Mouse (Mus musculus): ENCODE data around the gene Reep6.

Gene Reep6

DNA sequence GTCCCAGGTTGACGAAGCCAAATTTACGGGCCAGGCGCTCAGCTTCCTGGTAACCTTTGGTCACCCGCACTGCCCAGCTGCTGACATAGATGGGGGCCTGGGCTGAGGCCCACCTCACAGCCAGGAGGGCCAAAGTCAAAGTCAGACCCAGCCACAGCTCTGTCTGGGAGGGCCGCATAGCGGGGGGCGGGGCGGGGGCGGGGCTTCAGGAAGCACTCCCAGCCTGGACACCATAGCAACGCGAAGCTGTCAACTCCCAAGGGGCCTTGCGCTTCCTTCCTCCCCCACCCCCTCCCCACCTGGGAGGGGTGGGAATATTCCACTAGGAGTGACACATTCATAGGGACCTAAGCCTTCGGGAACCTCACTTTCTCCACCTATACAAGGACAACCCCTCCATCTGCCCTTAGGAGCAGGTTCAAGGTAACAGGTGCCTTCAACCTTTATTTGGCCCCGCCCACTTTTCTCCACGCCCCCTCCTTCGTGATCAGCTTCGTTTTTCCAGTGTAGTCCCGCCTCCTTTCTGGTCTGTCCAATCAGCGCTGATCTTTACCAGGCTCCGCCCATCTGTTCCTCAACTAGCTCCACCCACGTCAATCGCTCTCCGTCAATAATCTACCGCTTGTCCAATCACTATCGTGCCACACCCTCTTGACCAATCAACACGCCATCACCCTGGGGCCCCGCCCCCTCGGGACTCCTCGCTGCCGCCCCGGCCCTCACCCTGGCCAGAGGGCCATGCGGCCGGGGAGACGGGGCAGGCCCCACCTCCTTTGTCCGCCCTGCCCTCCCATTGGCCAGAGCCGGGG, at the start of gene Reep6, which contains the start of gene Pcsk4:
TSS of gene Reep6 (plus strand) at position 681 of the 809 bp plus-strand sequence.
TSS of gene Pcsk4 (minus strand) at position 226 of the 809 bp plus-strand sequence.
- peak; percentile 100 for DNase-seq (ENCODE audit: inconsistent ontology term)

DNA sequence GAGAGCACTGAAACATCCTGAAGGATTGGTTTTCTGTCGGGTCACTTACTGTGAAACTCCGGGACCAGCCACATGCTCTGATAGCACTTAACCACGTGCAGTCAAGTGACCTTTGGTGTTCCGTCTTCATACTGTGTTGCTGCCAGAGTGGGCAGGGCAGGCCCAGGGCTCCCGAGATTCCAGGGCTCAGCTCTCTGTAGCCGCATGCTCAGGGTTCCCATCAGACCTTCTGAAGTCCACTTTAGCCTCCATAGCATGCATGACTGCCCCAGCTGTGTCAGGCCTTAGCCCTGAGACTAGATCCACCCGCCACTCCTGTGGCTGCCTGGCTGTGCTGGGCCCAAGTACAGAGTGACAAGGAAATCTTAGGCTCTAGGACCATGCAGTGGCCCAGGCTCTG, 48.4 kb upstream of the Reep6 start:
- peak; percentile 52 for DNase-seq (ENCODE audit: inconsistent ontology term)

DNA sequence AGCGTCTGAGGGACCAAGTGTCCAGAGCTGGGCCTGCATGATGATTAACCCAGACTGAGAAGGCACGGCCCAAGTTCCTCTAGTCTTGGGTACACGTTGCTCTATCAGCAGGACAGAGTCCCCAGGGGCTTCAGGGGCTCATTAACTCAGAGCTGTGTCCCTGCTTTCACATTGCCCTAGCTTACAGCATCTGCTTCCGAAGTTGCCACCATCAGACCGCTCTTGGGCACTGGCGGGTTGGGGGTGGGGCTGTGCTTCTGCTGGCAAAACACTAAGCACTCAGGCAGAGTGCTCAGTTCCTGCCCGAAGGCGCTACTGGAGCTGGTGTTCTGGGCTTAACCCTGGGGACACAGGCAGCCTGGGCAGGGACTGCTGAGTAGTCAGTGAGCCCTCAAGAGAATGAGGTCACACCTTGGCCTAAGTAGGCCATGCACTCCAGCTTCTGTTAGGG, 47.8 kb upstream of the Reep6 start:
- DNase-seq (ENCODE audit: inconsistent ontology term): peak; percentile 70

DNA sequence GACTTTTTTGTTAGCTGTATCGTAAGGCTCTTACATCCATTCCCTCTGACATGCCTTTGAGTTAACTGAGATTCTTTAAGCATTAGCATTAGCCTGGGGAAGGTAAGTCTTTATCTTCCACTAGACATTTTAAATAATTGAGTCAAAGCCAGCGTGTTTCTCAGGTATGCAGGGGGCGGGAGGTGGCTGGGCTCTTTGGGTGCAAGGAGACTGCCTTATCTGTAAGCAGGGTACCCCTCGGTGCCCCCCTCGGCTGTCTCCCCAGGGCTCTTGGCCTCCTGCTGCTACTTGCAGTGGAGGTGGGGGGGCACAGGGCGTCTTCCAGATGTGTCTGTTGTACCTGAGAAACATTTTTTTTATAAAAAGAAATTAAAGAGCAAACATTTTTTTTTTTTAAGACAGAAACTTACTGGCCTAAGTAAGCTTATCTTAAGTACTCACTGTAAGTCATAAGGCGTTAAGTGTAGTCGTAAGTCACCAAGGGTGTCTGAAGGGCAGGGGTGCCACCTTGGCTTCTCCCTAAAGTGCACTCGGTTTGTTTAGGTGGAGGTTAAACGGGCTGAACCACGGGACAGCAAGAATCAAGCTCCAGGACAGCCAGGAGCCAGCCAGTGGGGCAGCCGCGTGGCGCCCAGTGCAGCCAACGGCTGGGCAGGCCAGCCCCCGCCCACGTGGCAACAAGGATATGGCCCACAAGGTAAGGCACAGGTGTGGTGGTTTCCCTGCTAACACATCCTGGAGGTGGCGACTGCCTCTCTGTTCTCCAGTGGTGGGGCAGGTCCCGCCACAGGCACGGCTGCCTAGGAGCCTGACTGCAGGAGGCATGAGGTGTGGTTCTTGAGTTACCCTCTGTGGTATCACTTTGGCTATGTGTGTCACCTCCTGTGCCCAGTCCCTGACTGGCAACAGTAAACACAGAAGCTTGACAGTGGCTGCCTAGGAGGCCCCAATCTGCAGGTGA, 47.0 kb upstream of the Reep6 start:
- no peak for DNase-seq (ENCODE audit: inconsistent ontology term)

DNA sequence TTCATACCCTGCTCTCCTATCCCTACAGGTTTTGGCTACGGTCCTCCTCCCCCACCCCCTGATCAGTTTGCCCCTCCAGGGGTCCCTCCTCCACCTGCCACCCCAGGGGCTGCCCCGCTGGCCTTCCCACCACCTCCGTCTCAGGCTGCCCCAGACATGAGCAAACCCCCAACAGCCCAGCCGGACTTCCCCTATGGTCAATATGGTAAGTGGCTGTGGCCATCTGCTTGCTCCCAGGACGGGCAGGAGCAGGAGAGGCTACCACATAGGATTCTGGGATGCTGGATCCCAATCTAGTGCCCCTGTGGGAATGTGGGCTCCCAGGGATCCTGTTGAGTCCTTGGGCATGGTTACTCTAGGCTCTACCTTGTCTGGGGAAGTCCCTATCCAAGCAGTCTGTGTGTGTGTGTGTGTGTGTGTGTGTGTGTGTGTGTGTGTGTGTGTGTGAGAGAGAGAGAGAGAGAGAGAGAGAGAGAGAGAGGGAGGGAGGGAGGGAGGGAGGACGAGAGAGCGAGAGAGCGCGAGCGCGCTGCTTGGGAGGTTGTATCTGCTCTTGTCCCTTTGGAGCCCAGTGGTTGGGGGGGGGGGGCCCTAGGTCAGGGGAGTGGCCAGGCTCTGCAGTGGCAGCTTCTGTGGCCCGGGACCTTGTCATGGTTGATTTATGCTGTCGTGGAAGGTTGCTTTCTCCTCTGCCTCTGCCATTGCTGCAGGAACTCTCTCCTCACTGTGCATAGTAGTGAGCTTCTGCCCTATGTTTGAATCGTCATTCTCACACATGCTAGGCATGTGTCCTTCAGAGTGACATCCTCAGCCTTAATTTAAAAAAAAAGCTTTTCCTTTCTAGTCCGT, 44.3 kb upstream of the Reep6 start:
- no peak for DNase-seq (ENCODE audit: inconsistent ontology term)

DNA sequence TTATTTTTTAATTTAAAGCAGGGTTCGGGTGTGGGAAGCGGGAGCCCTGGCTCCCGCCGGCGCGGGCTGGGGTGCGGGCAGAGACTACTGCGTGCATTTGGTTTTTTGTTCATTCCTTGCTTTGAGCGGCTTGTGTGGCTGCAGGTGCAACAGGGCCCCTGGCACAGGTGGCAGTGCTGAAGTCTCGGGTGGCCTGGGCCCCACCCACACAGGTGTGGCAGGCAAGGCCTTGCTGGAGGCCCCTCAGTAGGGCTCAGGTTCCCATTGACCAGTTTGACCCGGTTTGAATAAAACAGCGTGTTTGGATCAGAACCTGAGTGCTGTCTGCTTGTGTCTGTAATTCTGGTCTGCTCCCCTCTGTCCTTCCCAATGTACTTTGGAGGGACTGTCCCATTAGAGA, 41.7 kb upstream of the Reep6 start:
- no peak for DNase-seq (ENCODE audit: inconsistent ontology term)

DNA sequence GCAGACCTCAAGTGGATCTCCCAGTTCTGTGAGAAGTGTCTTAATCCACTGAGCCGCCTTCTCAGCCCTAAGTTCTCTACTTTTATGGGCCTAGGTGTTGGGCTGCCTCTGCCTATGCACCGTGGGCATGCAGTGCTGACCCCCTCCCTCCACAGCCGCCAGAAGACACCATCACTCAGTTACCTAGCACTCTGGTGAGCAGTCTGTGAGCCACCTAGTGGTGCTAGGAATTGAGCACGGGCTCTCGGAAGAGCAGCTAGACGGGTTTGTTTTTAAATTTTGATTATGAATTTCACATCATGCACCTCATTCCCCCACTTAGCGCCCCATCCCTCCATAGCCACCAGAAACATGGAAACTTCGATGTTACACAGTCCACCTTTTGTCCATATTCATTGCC, 41.1 kb upstream of the Reep6 start:
- DNase-seq (ENCODE audit: inconsistent ontology term): no peak

DNA sequence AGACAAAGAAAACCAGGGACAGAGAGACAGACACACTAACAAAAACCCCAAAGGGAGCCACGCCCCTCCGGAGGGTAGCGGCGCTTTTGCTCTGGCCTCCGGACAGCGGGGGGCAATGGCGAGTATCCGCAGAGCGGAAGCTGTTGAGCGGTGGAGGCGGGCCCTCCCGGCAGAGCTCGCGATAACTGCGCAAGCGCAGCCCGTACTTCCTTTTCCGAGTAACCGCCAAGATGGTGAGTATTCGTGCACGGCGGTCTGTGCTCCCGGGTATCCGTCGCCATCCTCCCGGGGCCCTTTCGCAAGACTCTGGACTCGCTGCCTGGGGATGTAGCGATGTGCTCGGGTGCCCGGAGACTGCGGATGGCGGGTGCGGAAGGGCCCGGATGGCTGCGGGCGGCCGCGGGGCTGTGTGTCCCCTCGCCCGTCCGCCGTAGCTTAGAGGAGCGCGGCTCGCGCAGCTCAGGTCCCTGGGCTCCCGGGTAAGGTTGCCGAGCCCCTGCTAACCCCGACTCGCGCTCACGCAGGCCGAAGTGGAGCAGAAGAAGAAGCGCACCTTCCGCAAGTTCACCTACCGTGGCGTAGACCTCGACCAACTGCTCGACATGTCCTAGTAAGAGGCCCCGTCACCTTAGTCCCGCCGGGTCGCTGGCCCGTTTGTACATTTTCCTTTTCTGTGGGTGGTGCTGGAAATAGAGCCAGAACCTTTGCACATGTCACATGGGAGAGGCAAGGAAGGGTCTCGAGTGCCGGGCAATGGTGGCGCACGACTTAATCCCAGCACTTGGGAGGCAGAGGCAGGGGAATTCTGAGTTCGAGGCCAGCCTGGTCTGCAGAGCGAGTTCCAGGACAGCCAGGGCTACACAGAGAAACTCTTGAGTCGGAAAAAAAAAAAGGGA, 37.3 kb upstream of the Reep6 start, which contains the start of gene Rps15:
TSS of gene Rps15 (plus strand) at position 203 of the 896 bp plus-strand sequence.
- peak; percentile 97 for DNase-seq (ENCODE audit: inconsistent ontology term)

DNA sequence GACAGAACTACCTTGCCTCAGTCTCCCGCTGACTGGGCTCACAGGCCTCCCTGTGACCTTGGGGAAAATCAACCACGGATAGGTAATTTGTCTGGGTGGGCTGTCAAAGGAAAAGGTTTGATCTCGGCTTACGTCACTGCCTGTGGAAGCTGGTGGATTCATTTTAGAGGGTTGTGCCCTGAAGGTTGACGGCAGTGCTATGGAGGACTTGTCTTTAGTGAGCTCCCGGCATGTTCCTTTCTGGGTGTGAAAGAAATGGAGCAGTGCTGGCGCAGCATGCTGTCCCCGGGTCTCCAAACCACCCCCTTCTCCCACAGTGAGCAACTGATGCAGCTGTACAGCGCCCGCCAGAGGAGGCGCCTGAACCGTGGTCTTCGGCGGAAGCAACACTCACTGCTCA, 36.4 kb upstream of the Reep6 start:
- no peak for DNase-seq (ENCODE audit: inconsistent ontology term)

DNA sequence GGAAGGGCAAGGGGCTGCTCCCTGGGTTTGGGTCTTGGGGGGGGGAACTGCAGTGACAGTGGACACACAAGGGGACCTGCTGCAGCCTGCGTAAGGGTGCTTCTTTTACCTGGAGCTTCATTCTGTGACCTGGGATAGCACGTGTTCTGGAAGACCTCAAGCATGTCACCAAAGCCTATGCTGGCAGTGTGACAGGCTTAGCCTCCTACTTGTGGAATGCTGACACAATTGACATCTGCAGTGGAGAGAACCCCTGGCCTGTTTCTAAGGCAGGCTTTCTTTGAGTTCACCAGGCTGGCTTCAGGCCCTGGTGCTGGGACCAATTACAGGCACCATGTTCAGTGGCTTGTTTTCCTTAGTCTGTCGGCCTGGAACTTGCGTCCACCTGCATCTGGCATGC, 35.4 kb upstream of the Reep6 start:
- DNase-seq (ENCODE audit: inconsistent ontology term): no peak

DNA sequence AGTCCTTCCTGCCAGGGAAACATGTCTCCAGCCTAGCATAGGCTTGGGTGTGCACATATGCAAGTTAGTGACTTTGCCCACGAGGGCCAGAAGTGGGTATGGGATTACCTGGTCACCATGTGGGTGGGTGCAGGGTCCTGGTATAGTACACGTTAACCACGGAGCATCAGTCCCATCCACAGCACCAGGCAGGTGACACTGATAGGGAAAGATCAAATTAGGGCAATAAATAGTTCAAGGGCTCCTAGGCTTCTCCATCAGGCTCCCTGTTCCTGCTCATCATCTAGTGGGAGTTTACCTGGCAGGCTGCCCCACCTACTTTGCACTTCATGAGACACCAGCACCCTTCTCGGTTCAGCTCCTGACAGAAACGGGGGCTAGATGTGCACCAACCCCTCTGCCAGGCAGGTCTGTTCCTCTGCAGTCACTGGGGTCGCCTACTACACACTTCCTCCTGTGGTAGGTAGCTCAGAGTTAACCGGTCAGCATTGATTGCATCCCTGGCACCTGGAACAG, 34.9 kb upstream of the Reep6 start:
- no peak for DNase-seq (ENCODE audit: inconsistent ontology term)

DNA sequence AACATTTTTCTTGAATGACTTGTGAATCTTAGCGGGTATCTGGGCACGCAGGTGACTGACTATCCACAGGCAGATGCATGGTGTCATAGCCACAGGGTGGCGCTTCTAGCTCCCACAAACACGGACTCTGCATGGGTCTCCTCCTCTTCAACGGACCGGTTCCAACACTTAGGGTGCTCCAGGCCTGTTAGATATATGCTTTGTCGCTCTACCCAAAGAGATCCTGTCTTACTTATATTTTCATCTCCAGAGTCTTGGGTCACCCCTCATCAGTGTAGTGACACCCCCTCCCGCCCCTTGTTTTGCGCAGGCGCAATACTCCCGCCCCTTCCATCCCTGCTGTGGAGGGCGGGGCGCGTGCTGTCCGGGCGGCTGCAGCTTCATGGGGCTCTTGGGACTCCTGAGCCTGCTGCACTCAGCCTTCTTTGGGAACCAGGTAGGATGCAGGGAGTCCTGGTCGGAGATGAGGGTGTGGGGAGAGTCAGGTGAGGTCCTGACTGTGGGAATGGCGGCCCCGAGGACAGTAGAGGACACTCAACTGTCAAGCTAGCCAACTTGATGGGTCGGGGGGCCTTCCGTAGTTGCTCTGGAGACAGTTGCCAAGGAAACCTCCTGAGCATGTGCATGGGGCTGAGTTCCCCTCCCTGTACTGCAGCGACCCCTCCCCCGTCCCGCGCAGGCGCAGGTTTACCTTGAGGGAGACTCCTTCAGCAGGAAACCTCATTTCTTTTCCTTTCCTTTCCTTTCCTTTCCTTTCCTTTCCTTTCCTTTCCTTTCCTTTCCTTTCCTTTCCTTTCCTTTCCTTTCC, 33.9 kb upstream of the Reep6 start, which contains the start of gene Apc2:
TSS of gene Apc2 (plus strand) at position 360 of the 808 bp plus-strand sequence.
- DNase-seq (ENCODE audit: inconsistent ontology term): peak; percentile 82

DNA sequence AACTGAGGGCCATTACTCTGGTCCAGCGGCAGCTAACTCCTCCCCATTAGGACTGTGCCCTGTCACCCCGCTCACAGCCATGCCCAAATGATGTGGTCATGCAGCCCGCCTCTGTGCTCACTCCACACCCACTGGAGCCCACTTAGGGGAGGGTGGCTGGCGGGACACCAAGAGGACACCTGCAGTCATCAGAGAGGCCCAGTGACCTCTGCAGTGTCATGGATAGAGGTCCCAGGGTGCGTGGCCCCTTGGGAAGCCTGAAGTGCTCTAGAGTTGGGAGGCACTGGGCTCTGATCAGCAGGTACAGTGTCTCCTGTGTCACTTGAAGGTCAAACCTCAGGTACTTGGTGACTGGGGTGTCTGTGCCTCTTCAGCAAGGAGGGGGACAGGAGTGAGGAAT, 32.9 kb upstream of the Reep6 start:
- DNase-seq (ENCODE audit: inconsistent ontology term): no peak

DNA sequence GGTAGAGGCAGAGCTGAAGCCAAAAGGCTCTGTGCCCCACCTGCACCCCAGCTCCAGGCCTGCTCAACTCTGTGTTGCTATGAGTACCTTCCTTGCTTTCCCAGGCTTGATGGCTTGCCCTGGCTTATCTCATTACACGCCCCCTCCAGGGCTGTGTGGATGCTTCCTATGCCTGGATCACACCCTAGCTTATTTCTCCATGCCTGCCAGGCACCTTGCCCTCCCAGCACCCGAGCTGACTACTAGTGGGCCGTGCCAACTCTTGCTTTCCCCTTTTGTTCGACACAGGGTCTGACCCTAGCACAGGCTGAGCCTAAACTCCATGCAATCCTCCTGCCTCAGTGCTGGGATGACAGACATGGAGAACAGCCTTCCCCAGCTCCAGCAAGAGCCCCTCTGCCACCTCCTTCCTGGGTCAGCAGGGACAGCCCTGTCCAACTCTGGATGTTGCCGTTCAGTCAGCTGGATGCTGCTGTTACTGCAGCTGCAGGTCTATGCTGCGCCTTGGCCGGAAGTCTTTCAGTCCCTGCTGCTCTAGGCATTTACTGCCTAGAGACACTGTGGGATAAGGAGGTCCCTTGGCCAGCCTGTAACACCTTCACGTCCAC, 32.1 kb upstream of the Reep6 start:
- DNase-seq (ENCODE audit: inconsistent ontology term): no peak

DNA sequence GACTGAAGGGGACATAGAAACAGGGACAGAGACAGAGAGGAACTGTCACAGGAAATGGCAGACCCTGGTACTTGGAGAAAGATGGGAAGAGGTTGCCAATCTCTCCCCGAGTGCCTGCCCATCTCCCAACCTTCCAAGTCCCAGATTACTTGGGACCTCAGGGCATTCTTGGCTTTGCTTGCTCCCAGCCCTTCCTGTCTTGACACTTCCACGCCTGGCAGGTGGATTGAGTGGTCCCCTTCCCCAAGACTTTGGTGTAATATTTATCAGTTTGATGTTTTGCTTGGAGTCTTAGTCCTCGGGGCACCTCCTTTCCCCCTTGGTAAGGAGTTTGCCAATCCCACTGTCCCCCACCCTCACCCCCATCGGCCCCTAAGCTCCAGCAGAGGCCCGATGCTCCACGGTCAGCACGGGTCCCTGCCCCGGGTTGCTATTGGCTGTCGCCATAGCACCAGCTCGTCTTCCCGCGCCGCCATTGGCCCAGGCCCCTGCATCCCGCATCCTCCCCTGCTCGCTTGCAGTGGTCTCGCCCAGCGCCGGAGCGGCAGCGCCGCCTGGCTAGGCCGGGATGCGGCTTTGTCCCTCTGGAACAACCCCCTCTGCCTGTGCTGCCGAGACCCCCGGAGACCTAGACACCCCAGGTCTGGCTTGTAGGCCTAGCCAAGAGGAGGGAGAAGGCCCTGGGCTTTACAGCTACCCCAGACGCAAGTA, 31.0 kb upstream of the Reep6 start:
- DNase-seq (ENCODE audit: inconsistent ontology term): peak; percentile 83

DNA sequence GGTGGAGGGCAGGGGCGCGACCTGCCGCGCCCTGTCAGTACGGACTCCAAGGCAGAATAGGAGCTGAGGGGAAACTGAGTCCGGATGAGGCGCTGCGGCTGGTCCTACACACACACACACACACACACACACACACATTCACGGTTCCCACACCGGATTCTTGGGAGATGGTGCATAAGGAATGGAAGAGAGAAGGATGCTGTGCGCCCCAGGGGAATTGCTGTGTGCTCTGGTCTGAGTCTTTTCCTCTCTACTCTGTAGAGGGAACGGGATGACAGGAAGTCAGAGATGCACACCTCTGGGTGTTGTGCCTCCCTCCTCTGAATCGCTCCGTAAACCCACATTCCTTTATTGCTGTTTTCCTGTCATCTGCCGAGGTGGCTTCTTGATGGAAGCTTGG, 30.5 kb upstream of the Reep6 start:
- no peak for DNase-seq (ENCODE audit: inconsistent ontology term)

DNA sequence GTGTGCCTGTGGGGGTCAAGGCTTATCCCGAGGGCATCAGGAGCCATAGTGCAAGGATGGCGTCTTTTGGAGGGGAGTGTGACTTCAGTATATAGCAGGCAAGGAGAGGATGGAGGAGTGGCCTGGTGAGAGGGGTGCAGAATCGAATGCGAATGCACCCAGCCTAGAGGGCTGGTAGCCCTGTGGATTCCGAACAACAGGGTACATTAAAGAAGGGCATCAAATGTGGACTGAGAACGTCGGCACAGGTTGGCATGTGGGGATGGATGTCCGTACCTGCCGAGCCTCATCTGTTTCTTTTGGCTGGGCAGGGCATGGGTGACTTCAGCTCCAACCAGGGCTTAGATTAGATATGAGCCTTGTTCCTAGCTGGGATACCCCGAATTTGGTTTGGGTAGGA, 29.9 kb upstream of the Reep6 start:
- no peak for DNase-seq (ENCODE audit: inconsistent ontology term)

DNA sequence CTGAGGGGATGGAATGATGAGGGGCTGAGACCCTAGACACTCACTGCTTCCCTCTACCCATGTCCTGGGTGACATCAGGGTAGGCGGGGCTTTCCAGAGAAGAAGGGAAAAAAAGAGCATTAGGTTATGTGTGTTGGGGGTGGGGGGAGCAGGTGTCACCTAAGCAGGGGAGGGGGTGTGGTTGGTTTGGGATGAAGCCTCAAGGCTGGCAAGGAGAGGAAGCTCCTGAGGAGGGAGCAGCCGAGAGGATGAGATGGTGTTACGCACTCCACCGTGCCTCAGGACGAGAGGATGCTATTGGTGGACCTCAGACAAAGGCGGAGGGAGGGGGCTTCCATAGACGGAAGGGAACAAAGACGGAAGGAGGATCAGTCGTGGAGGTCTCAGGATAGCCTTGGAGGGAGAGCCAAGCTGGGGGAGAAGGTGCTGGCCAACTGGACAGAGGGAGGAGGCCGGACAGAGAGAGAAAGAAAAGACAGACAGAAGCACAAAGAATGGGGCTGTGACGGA, 29.0 kb upstream of the Reep6 start:
- DNase-seq (ENCODE audit: inconsistent ontology term): no peak
